Mouse (Mus musculus) mouse embryonic stem cell (cell line): Measurements from ENCODE around the gene Zmynd15.
"Not testable (repeated sequence)": the region's sequence is repeated elsewhere in the genome, so short reads cannot be mapped to it uniquely, and the experiment has no call there.

ENCODE experiments used
- in situ Hi-C, 2 experiments: fragments of 300-500 bp; cut with MboI; formaldehyde crosslinking; loops; 1 replicate in 1 of 2; 3 replicates in 1 of 2; pipeline ENCODE4 v1.14.3; 2019 to 2020; ENCODE audit warnings: low sequenced_read_pairs in 2 of 2, low pct_unique_long_range_greater_than_20kb in 1 of 2, mixed read lengths in 1 of 2; ENCODE audit not compliant: unreplicated experiment in 1 of 2

The Zmynd15 gene

GRCm38 (mm10) chr11:70441882-70442281 lies 17.4 kb upstream of the Zmynd15 start:
- in situ Hi-C loops, result no loop called here

- in situ Hi-C loops, result no loop called here
Observed at GRCm38 (mm10) chr11:70443964-70444363, 15.3 kb upstream of the Zmynd15 start.

- in situ Hi-C loops, result no loop called here
Observed at GRCm38 (mm10) chr11:70444667-70445066, 14.6 kb upstream of the Zmynd15 start.

- in situ Hi-C loops, result no loop called here
Observed at GRCm38 (mm10) chr11:70446756-70447155, 12.5 kb upstream of the Zmynd15 start.

- in situ Hi-C loops, result no loop called here
Observed at GRCm38 (mm10) chr11:70447373-70447772, 11.9 kb upstream of the Zmynd15 start.

- in situ Hi-C loops, result no loop called here
Observed at GRCm38 (mm10) chr11:70450926-70451325, 8.3 kb upstream of the Zmynd15 start.

DNA sequence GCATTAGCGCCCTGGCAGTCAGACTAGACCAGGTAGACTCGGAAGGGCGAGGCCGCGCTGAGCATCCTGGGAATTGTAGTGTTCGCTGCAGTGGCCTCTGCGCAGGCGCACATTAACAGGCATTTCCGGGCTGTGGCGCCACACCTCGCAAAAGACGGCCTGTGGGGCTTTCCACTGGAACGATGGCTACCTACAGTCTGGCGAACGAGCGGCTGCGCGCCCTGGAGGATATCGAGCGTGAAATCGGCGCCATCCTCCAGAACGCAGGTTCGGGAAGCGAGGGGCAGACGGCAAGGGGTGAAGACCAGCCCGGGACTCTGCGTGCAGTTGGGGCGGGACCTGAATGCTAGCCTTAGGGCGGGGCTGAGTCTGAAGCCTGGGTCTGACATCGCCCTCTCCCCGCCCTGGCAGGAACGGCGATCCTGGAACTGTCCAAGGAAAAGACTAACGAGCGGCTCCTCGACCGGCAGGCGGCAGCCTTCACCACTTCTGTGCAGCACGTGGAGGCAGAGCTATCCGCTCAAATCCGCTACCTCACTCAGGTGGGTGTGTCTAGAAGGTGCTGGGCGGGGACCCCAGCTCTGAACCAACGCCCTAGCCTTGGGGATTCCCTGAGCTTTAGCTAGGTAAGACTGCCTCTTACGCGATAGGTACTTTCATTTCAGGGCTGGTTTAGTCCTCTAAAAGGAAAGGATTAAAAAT lies 7.3 kb upstream of the Zmynd15 start, which contains the start of gene Med11:
TSS of gene Med11 (plus strand) at position 123 of the 702 bp plus-strand sequence.
- in situ Hi-C loops, result no loop called here

DNA sequence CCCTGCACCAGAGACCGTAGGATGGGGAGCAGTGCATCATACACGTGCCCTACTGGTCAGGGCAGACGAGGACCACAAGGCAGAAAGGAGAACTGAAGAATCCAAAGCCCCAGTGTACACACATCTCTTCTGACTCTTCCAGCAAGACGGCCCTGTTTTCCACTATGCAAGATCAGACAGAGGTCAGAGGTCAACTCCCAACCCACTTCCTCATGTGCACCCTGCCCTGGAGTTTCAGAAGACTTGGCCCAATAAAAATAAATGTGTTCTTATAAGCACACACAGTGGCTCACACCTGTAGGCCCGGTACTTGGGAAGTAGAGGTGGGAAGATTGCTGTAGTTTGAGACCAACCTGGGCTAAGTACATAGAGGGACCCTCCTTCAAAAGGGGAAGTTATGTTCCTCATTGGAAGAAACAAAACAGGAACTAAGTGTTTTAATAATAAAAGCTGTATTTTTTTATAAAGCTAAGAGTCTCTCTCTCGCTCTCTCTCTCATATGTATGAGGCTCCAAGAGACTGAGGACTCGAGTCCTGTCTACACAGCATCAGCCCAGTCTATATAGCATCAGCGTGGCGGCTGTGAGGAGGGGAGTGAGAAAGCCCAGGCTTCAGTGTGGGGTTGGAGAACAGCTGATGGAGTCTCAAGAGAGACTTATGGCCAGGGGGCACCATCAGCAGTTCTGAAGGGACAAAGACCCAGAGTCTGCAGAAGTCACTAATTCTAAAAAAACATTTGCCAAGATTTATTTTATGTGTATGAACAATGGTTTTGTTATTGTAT lies 5.8 kb upstream of the Zmynd15 start:
- in situ Hi-C loops, result no loop called here

GRCm38 (mm10) chr11:70459601-70460101 lies 418 bp downstream of the Zmynd15 start, which contains the start of gene Cxcl16:
Gene Cxcl16, minus strand, starts transcription at chr11:70459984.
- in situ Hi-C loops, result no loop called here

- in situ Hi-C loops, result no loop called here
Observed at GRCm38 (mm10) chr11:70463970-70464369, 4.7 kb downstream of the Zmynd15 start.

GRCm38 (mm10) chr11:70465211-70465610 lies 6.0 kb downstream of the Zmynd15 start:
- in situ Hi-C loops, result no loop called here

DNA sequence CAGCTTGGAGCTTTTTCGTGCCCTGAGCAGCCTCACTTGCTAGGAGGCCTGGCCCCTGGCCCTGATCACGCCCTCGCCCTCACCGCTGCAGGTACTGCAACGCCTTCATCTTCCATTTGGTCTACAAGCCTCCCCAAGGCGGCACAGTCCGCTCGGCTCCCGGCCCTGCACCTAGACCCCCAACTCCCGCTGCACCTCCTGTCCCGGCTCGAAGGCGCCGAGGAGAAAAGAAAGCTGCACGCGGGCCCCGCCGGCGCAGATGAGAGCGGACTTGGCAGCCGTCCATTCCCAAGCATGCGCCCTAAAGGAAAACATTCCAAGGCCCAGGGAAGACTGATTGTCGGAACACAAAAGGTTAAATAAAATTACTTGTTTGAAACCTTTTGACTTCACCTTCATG lies 6.6 kb downstream of the Zmynd15 start:
- in situ Hi-C loops, result no loop called here

DNA sequence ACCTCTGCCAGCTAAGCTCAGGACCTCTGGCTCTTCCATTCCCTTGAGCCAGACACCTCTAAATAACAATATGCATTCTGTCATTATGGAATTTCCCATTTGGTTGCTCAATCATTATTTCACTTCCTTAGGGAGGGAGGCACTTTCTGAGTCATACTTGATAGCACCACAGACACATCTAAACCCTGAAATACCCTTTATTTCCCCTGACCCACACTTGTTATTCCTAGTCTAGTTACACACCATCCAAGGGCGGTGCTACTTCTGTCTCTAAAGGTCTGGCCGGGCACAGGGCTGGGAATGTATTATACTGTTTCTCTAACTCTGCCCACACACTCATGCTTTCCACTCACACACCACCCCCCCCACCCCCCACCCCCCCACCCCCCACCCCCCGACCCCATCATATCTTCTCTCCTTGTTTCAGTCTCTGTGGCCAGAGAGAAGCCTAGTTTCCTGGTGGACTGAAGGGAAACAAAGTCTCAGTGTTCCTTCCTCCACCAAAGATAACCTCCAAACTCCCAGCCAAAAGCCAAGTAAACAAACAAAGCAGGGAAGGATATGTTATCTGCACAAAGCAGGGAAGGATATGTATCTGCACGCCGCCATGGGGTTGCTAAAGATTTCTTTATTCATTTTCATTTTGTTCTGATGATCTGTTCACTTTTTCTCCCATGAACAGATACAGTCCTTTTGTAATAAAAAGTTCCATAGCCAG lies 8.8 kb downstream of the Zmynd15 start:
- in situ Hi-C loops, result no loop called here

DNA sequence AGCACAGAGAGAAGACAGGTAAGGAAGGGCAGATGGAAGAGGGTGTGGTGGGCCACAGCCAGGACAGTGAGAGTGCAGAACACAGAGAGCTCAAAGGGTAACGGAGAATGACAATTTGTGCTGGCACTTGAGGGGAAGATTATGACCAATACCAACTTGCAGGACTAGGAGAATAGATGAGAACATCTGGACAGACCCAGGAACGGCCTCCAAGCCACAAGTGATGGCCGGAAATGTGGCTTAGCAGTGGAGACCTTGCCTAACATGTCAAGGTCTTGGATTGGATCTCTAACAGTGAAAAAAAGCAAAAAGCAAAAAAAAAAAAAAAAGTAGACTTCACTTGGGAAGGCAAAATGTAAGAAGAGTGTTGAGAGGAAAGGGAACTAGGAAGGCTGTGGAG lies 10.5 kb downstream of the Zmynd15 start:
- in situ Hi-C loops, result no loop called here

DNA sequence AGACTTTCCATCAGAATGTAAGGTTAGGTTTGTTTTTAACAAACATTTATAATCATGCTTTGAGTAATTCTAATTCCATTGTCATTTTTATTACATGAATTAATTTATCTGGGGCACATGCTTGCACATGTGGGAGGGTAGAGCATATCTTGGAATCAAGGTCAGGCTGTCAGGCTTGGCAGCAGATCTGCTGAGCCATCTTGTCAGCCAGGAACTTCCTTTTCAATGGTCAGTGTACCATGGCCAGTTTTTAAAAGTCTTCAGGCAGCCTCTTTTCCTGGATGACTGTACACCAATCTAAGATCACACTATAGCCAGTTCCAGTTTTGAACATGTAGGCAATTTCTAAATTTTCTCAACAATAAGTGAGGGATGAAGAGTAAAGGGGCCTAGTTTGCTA lies 13.5 kb downstream of the Zmynd15 start:
- in situ Hi-C loops, result no loop called here

- in situ Hi-C loops, result not testable (repeated sequence)
Observed at GRCm38 (mm10) chr11:70473291-70473690, 14.1 kb downstream of the Zmynd15 start.

GRCm38 (mm10) chr11:70474872-70475534 lies 15.8 kb downstream of the Zmynd15 start:
- in situ Hi-C loops, result no loop called here

- in situ Hi-C loops, result no loop called here
Observed at GRCm38 (mm10) chr11:70485498-70485897, 26.3 kb downstream of the Zmynd15 start.

DNA sequence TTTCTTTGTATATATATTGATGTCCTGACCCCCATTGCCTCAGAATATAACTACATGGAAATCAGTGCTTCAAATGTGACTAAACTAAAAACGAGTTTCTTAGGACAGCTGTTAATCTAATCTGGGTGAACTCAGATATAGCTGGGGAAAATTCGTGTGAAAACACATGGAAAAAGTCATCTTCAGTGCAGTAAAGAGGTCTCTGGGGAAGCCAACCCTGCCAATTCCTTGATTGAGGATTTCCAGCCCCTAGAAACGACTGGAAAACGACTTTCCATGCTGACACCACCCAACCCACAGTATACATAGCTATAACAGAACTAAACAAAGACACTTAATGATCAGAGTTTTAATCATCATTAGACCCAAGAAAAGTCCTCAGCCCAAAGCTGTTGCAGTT lies 28.6 kb downstream of the Zmynd15 start:
- in situ Hi-C loops, result no loop called here
